In genomic region chr7:35235308-35235707, GRCm38 (mm10) we compare ENCODE assay signal across 7 mouse cellular contexts. TPM values are rescaled to one million over a fixed set of nuclear protein-coding genes. Genes with fewer than 3 reads are reported as not detected.
DNase-seq lines count a peak whose midpoint lies in the region; ATAC-seq lines count a peak whose summit lies in the region.

No protein-coding gene starts in this region.

- no peaks in the 10 kb centered on the region for H3K36me3 ChIP-seq in forebrain, embryonic 16.5 days (ENCODE audit: control insufficient read depth, insufficient read depth)
- no peaks in the 10 kb centered on the region for H3K36me3 ChIP-seq in hindbrain, embryonic 13.5 days
- H3K36me3 ChIP-seq in lung, embryonic 16.5 days (ENCODE audit: control insufficient read depth, insufficient read depth, low read length), result no peaks in the 10 kb centered on the region

- H3K4me1 ChIP-seq in forebrain, embryonic 16.5 days (replicated peaks; ENCODE audit: control insufficient read depth, insufficient read depth, low read length), result peaks cover 10% of the 10 kb centered on the region
- H3K4me1 ChIP-seq in hindbrain, embryonic 13.5 days (replicated peaks), result peaks cover 15% of the 10 kb centered on the region
- peaks cover 13% of the 10 kb centered on the region for H3K4me1 ChIP-seq in lung, embryonic 16.5 days (replicated peaks; ENCODE audit: control insufficient read depth, insufficient read depth, low read length)

- peak; percentile 69 for ATAC-seq in cerebellum, adult (ENCODE audit: insufficient number of reproducible peaks, low FRiP score, low TSS enrichment)
- ATAC-seq in forebrain, embryonic 16.5 days, result peak; percentile 66
- peak; percentile 79 for ATAC-seq in hindbrain, embryonic 13.5 days (ENCODE audit: low FRiP score)
- peak; percentile 48; the same call in 1 of the 2 replicates for ATAC-seq in lung, embryonic 16.5 days (ENCODE audit: low read depth)

- no peaks in the 10 kb centered on the region for H3K27me3 ChIP-seq in forebrain, embryonic 16.5 days (replicated peaks; ENCODE audit: control insufficient read depth, insufficient read depth, low read length)
- no peaks in the 10 kb centered on the region for H3K27me3 ChIP-seq in hindbrain, embryonic 13.5 days
- H3K27me3 ChIP-seq in lung, embryonic 16.5 days (ENCODE audit: control insufficient read depth, insufficient read depth, low read depth, low read length), result no peaks in the 10 kb centered on the region

- 10% methylated on average over 9 of the region's 9 CpGs for WGBS in forebrain, embryonic 16.5 days
- WGBS in hindbrain, embryonic 13.5 days, result 16% methylated on average over 9 of the region's 9 CpGs
- WGBS in lung, embryonic 16.5 days, result 15% methylated on average over 9 of the region's 9 CpGs

- DNase-seq in NIH3T3 (ENCODE audit: low read depth), result peak; percentile 88
- DNase-seq in layer of hippocampus, postnatal 10 days (ENCODE audit: low spot score in 2 of 2), result peak; percentile 52 to 64
- peak; percentile 48 for DNase-seq in retina, postnatal 7 days (ENCODE audit: low read depth, low spot score)

- peak overlapping the region; percentile 36; the same call in 1 of the 2 replicates for H3K9ac ChIP-seq in forebrain, embryonic 16.5 days (replicated peaks; ENCODE audit: low read depth, low read length)
- H3K9ac ChIP-seq in hindbrain, embryonic 13.5 days, result peak overlapping the region; percentile 70
- peak overlapping the region; percentile 54 for H3K9ac ChIP-seq in lung, embryonic 16.5 days (ENCODE audit: low read length)

- H3K9me3 ChIP-seq in forebrain, embryonic 16.5 days (ENCODE audit: control insufficient read depth, low read length), result peaks cover 2% of the 10 kb centered on the region; the same call in 1 of the 2 replicates
- H3K9me3 ChIP-seq in hindbrain, embryonic 13.5 days, result no peaks in the 10 kb centered on the region; the same call in 1 of the 2 replicates
- peaks cover 4% of the 10 kb centered on the region for H3K9me3 ChIP-seq in lung, embryonic 16.5 days (ENCODE audit: control insufficient read depth, low read length)

- H3K4me3 ChIP-seq in forebrain, embryonic 16.5 days (replicated peaks; ENCODE audit: low read length), result peak overlapping the region; percentile 72
- H3K4me3 ChIP-seq in hindbrain, embryonic 13.5 days, result peak overlapping the region; percentile 58
- peak overlapping the region; percentile 75 for H3K4me3 ChIP-seq in lung, embryonic 16.5 days (ENCODE audit: low read length)

- H3K4me2 ChIP-seq in forebrain, embryonic 16.5 days (ENCODE audit: low read length), result peak overlapping the region; percentile 60
- H3K4me2 ChIP-seq in hindbrain, embryonic 13.5 days, result peak overlapping the region; percentile 60
- H3K4me2 ChIP-seq in lung, embryonic 16.5 days (ENCODE audit: low read depth, low read length), result peak overlapping the region; percentile 67

- H3K27ac ChIP-seq in forebrain, embryonic 16.5 days (ENCODE audit: low read length), result peak overlapping the region; percentile 68
- peak overlapping the region; percentile 83 for H3K27ac ChIP-seq in hindbrain, embryonic 13.5 days
- peak overlapping the region; percentile 67 for H3K27ac ChIP-seq in lung, embryonic 16.5 days (ENCODE audit: low read length)

RNA-seq across cellular contexts. Expression of gene Lrp3, which starts 20.0 kb away (rescaled TPM):
- polyA plus RNA-seq in forebrain, embryonic 16.5 days (2015; fragmentation: Nextera tagmentation; extraction: Ambion mirVana), result 20.3 and 27.3 TPM in 2 replicates
- polyA plus RNA-seq in hindbrain, embryonic 13.5 days (2015; fragmentation: Nextera tagmentation; extraction: Ambion mirVana), result 26.0 and 27.2 TPM in 2 replicates
- total RNA-seq in layer of hippocampus, postnatal 10 days (2021), result 10 to 100 TPM; 80.4 to 83.8 TPM
- 5.9 and 6.7 TPM in 2 replicates for polyA plus RNA-seq in lung, embryonic 16.5 days (2015; fragmentation: Nextera tagmentation; extraction: Ambion mirVana)

RNA-seq across cellular contexts. Expression of gene Slc7a10, which starts 49.1 kb away (rescaled TPM):
- 6.3 and 7.3 TPM in 2 replicates for polyA plus RNA-seq in forebrain, embryonic 16.5 days (2015; fragmentation: Nextera tagmentation; extraction: Ambion mirVana)
- 8.5 and 9.2 TPM in 2 replicates for polyA plus RNA-seq in hindbrain, embryonic 13.5 days (2015; fragmentation: Nextera tagmentation; extraction: Ambion mirVana)
- total RNA-seq in layer of hippocampus, postnatal 10 days (2021), result 10 to 100 TPM; 55.3 to 55.5 TPM
- 5.3 and 6.2 TPM in 2 replicates for polyA plus RNA-seq in lung, embryonic 16.5 days (2015; fragmentation: Nextera tagmentation; extraction: Ambion mirVana)

Comparison
In these comparisons a context has a peak if more than half of its experiments do, and no peak if none do; other contexts are left out.
1. Peak in every context shown above with its lines: DNase-seq, ATAC-seq, H3K4me3 ChIP-seq and H3K27ac ChIP-seq.